Mouse (Mus musculus) Patski (cell line): ENCODE measurements at regions not wholly inside any gene's neighbourhood (a gene's known extent, or its start where the extent isn't known, plus 50 kb on each side); places are given as distances from the start of the nearest gene placed in this dataset.

Experiments used
- ATAC-seq: fragments of 100-300 bp; one replicate; pipeline ENCODE4 v1.8.0; 2021
- CTCF ChIA-PET: fragments of 350-600 bp; sonication (Branson Sonifier 250); formaldehyde crosslinking; loops from one replicate; lab custom pipeline; 2022; ENCODE audit warnings: inconsistent platforms; lab: Charles Lee
- POLR2A ChIA-PET: fragments of 350-600 bp; sonication (Branson Sonifier 250); formaldehyde crosslinking; loops from one replicate; lab custom pipeline; 2022; ENCODE audit warnings: antibody characterized with exemption, inconsistent platforms; lab: Charles Lee
- DNase-seq: peaks from one replicate; pipeline ENCODE4 v3.0.0-alpha.2; 2011; ENCODE audit warnings: low read depth, low spot score
- H3K27me3 ChIP-seq: fragments of 371-371 bp; one replicate; pipeline ENCODE4 v1.5.1; 2021
- CTCF ChIP-seq: fragments of 100-300 bp; IDR thresholded peaks from one replicate; pipeline ENCODE4 v1.5.1; 2021
- in situ Hi-C: fragments of 300-500 bp; cut with MboI; formaldehyde crosslinking; loops from 3 replicates; pipeline ENCODE4 v1.11.1; 2018; ENCODE audit warnings: low pct_unique_long_range_greater_than_20kb, mixed read lengths

- no peak for TF ChIP-seq CTCF
- ATAC-seq = no peak
- POLR2A ChIA-PET = no interaction called here
- peaks cover 2% of the 10 kb centered on the region for H3K27me3 ChIP-seq
- DNase-seq = peak; percentile 62
- CTCF ChIA-PET = interaction anchor here (1.0 kb wide), 1 partner anchor 11 kb away, joined by 4 read pairs; no protein-coding TSS in a partner anchor
- in situ Hi-C loops = loop anchor here (25.0 kb wide), 1 partner anchor 389 kb away; no protein-coding TSS in a partner anchor
Measured at GRCm38 (mm10) chr9:73173589-73174247, 60.5 kb downstream of the Rsl24d1 start.

GRCm38 (mm10) chr9:73176645-73177044, 63.4 kb downstream of the Rsl24d1 start:
- ATAC-seq = no peak
- in situ Hi-C loops = no loop called here
- ChIA-PET CTCF (no interaction called here), POLR2A (no interaction called here)
- no peaks in the 10 kb centered on the region for H3K27me3 ChIP-seq
- TF ChIP-seq CTCF = no peak
- DNase-seq = no peak

DNA sequence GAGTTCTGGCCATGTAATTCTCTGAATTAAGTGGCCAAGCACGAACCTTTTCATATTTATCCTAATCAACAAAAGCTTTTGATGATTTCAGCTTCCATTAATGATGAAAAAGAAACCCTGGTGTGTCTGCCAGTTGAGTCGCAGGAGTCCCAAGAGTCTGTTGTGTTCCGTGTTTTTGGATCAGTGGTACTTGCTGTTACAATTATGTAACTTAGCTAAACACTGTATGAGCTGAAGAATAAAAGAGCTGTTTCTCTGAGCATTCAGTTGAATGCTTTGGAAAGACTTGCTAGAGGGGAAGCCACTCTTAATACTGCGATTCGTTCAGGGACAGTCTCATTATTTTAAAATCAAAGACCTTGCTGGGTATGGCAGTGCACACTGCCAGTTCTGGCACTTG, 70.1 kb downstream of the Rsl24d1 start:
- CTCF ChIA-PET = interaction anchor here (1.2 to 1.5 kb wide), 2 partner anchors 20 to 273 kb away, joined by 3 read pairs; no protein-coding TSS in a partner anchor
- no peak for TF ChIP-seq CTCF
- in situ Hi-C loops = no loop called here

GRCm38 (mm10) chr9:73184908-73185307, 71.7 kb downstream of the Rsl24d1 start:
- in situ Hi-C loops = no loop called here
- DNase-seq (no peak), ATAC-seq (no peak)
- peak; percentile 49 for TF ChIP-seq CTCF
- ChIA-PET CTCF (no interaction called here), POLR2A (no interaction called here)
- H3K27me3 ChIP-seq = no peaks in the 10 kb centered on the region

More for the DNA sequence above, 70.1 kb downstream of the Rsl24d1 start:
- DNase-seq = no peak
- POLR2A ChIA-PET = no interaction called here
- ATAC-seq = no peak
- H3K27me3 ChIP-seq = no peaks in the 10 kb centered on the region

DNA sequence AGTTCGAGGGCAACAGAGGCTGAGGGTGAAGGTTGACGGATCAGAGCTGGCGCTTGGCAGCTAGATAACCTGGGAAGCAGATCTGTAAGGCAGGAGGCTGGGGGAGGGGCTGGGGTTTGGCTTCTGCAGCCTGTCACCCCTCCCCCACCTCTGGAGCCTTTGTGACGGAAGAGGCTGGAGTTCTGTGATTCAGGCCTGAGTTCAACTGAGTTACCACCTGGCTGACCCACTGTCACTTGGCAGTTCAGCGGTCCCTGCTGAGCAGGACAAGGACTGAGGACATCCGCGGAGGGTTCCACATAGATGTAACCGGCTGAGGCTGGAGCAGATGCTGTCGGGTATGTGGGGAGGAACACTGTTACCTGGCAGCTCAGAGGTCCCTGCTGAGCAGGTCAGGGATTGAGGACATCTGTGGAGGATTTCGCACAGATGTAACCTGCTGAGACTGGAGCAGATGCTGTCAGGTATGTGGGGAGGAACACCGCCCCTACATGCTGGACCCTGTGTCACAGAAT, 79.1 kb downstream of the Rsl24d1 start:
- ChIA-PET CTCF (no interaction called here), POLR2A (no interaction called here)
- ATAC-seq (no peak), DNase-seq (no peak)
- TF ChIP-seq CTCF = no peak
- in situ Hi-C loops = no loop called here
- H3K27me3 ChIP-seq = no peaks in the 10 kb centered on the region

- ChIA-PET CTCF (no interaction called here), POLR2A (no interaction called here)
- ATAC-seq = no peak
- TF ChIP-seq CTCF = no peak
- no peaks in the 10 kb centered on the region for H3K27me3 ChIP-seq
- DNase-seq = no peak
- in situ Hi-C loops = no loop called here
Measured at GRCm38 (mm10) chr9:73198261-73199085, 85.2 kb downstream of the Rsl24d1 start.

GRCm38 (mm10) chr9:73223111-73223510, 109.9 kb downstream of the Rsl24d1 start:
- POLR2A ChIA-PET = no interaction called here
- no peak for ATAC-seq
- DNase-seq = no peak
- TF ChIP-seq CTCF = no peak
- no peaks in the 10 kb centered on the region for H3K27me3 ChIP-seq
- CTCF ChIA-PET = no interaction called here
- in situ Hi-C loops = no loop called here

- in situ Hi-C loops = no loop called here
- DNase-seq = no peak
- no peaks in the 10 kb centered on the region for H3K27me3 ChIP-seq
- ATAC-seq = no peak
- TF ChIP-seq CTCF = no peak
- ChIA-PET POLR2A (no interaction called here), CTCF (interaction anchor here (0.7 kb wide), 1 partner anchor 290 kb away, joined by 3 read pairs; no protein-coding TSS in a partner anchor)
Measured at GRCm38 (mm10) chr9:73240188-73240587, 127.0 kb downstream of the Rsl24d1 start.

DNA sequence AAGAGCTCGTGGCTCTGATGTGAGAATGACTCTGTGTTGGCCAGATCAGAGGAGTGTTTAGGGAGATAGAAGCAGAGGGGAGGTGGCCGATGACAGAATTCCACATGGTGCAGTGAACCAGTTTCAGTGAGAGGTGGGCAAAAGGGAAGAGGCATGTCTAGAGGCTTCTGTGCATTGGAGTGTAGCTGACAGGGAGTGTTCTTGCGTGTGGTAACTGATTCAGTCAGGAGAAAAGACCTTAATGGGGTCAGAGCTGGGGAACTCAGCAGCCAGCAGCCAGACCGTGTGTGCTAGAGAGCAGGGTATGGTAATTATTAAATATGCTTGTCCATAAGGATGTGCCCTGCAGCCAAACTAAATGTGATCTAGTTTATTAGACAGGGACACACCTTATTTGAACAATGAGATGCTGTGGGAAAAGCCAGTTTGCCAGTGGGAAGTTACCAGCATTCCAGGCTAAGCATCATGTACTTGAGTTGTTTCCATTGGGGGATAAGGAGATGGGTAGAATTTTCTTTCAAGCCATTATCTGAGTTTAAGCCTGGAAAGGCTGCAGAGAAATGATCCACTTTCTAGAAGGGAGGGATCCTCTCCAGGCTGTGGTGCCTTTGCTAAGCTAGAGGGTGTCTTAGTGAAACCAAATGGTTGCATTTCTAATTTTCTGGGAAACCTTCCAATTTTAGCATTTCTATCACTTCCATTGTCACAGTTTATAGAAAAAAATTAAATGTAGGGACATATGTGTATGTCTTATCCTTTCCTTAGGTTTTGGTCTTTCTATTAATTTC, 129.5 kb downstream of the Rsl24d1 start:
- H3K27me3 ChIP-seq = no peaks in the 10 kb centered on the region
- POLR2A ChIA-PET = no interaction called here
- CTCF ChIA-PET = no interaction called here
- ATAC-seq (no peak), DNase-seq (no peak)
- in situ Hi-C loops = no loop called here
- no peak for TF ChIP-seq CTCF

DNA sequence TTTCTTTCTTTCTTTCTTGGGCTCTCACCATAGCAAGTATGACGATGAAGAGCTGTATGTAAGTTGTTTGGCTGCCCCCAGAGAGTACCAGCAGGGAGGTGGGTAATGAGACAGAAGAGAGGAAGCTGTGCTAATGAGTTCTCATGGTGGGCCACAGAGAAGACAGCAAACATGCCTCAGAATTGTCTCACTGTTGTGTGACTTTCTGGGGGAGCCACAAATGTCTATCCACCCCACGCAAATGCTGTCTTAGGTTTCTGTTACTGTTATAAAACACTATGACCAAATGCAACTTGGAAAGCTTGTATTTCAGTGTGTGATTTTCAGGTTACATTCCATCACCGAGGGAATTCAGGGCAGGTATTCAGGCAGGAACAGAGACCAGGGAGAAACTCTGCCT, 131.0 kb downstream of the Rsl24d1 start:
- POLR2A ChIA-PET = no interaction called here
- in situ Hi-C loops = no loop called here
- TF ChIP-seq CTCF = no peak
- CTCF ChIA-PET = no interaction called here
- no peak for ATAC-seq
- no peak for DNase-seq
- H3K27me3 ChIP-seq = no peaks in the 10 kb centered on the region
